Mouse (Mus musculus) frontal cortex, adult 2 months (tissue): ENCODE data around the gene Phactr1. TPM values are rescaled to one million over a fixed set of nuclear protein-coding genes. Genes with fewer than 3 reads are reported as not detected.
A peak's percentile ranks its signal among the peaks of the same experiment; 100 is the strongest.

Experiments
- DNase-seq, 2 experiments: peaks; one replicate each; pipeline ENCODE4 v3.0.0; 2022; ENCODE audit warnings: low spot score in 1 of 2; ENCODE audit errors: extremely low spot score in 1 of 2
- polyA plus RNA-seq: library from polyadenylated mRNA; depleted of rRNA; stranded (reverse); fragments of >200 nt; gene quantifications from 2 replicates; pipeline ENCODE4 v1.2.3, GENCODE M21; 2012

Phactr1 gene
- polyA plus RNA-seq, 1 experiment, result 157 TPM

- peak in 1 of 2 experiments; percentile 52 for DNase-seq
Measured at GRCm38 (mm10) chr13:42957856-42958255, 277.4 kb downstream of the Phactr1 start.

- no peak for DNase-seq
Measured at GRCm38 (mm10) chr13:42958867-42959266, 278.4 kb downstream of the Phactr1 start.

- DNase-seq, result peak in 1 of 2 experiments; percentile 41
Measured at GRCm38 (mm10) chr13:42961561-42961960, 281.1 kb downstream of the Phactr1 start.

- DNase-seq, result no peak
Measured at GRCm38 (mm10) chr13:42968537-42968936, 288.1 kb downstream of the Phactr1 start.

- no peak for DNase-seq
Measured at GRCm38 (mm10) chr13:42973561-42973960, 293.1 kb downstream of the Phactr1 start.

- DNase-seq, result no peak
Measured at GRCm38 (mm10) chr13:42973961-42974360, 293.5 kb downstream of the Phactr1 start.

- DNase-seq, result no peak
Measured at GRCm38 (mm10) chr13:42974506-42974905, 294.1 kb downstream of the Phactr1 start.

GRCm38 (mm10) chr13:42976144-42976543, 295.7 kb downstream of the Phactr1 start:
- no peak for DNase-seq

GRCm38 (mm10) chr13:42976967-42977366, 296.5 kb downstream of the Phactr1 start:
- peak in 1 of 2 experiments; percentile 37 for DNase-seq

GRCm38 (mm10) chr13:42980581-42980980, 300.2 kb downstream of the Phactr1 start:
- no peak for DNase-seq

- no peak for DNase-seq
Measured at GRCm38 (mm10) chr13:42982646-42983045, 302.2 kb downstream of the Phactr1 start.

- DNase-seq, result no peak
Measured at GRCm38 (mm10) chr13:42985806-42986205, 305.4 kb downstream of the Phactr1 start.

GRCm38 (mm10) chr13:42987931-42988579, 307.6 kb downstream of the Phactr1 start:
- no peak for DNase-seq

- DNase-seq, result no peak
Measured at GRCm38 (mm10) chr13:42989481-42989880, 309.1 kb downstream of the Phactr1 start.

GRCm38 (mm10) chr13:42990051-42990450, 309.6 kb downstream of the Phactr1 start:
- no peak for DNase-seq

GRCm38 (mm10) chr13:42990493-42991111, 310.2 kb downstream of the Phactr1 start:
- no peak for DNase-seq

- no peak for DNase-seq
Measured at GRCm38 (mm10) chr13:42991164-42991563, 310.7 kb downstream of the Phactr1 start.

- DNase-seq, result peak in 1 of 2 experiments; percentile 53
Measured at GRCm38 (mm10) chr13:42992306-42992705, 311.9 kb downstream of the Phactr1 start.

- no peak for DNase-seq
Measured at GRCm38 (mm10) chr13:42994276-42994675, 313.9 kb downstream of the Phactr1 start.

GRCm38 (mm10) chr13:42996188-42996587, 315.8 kb downstream of the Phactr1 start:
- no peak for DNase-seq

- DNase-seq, result no peak
Measured at GRCm38 (mm10) chr13:42999287-42999686, 318.9 kb downstream of the Phactr1 start.

- DNase-seq, result no peak
Measured at GRCm38 (mm10) chr13:43005131-43005579, 324.7 kb downstream of the Phactr1 start.
